Mouse (Mus musculus): Measurements from ENCODE around the gene Map7d1.

The Map7d1 gene

DNA sequence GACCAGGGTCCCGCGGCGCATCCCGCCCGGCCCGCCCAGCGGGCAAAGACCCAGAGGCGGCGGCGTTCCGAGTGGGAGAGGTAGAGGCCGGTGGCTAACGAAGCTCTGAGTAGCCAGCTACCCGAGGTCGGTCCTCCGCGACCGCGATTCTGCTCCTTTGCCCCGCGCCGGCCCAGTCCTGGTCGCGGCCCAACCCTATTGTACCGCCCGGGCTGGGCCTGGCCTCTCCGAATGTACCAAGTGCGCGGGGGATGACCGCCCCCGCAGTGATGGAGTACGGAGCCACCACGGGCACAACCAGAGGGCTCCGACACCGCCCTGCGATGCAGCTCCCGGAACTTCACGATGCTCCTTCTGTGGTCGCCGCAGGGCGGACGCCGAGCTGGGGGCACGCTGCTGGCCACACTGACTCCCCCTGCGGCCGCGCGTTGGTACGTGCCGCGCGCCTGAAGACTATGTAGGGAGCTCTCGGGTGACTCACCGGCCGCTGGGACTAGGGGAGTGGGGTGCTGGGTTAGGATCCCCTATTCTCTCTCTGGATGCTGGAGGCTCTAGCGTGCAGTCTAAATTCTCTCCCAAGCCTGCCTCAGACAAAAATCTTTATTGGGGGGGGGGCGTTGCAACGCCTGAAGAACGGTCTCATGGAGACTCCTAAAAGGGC, at the start of gene Map7d1:
Gene Map7d1 (minus strand): TSS at position 213 of the 661 bp plus-strand sequence.
- DNase-seq (ENCODE audit: low read depth in 2 of 2, low spot score in 2 of 2) = peak; percentile 79 to 80

- DNase-seq (ENCODE audit: low read depth in 2 of 2, low spot score in 2 of 2) = no peak
These were observed 49.3 kb upstream of the Map7d1 start for GRCm38 (mm10) chr4:126305428-126305827.

DNA sequence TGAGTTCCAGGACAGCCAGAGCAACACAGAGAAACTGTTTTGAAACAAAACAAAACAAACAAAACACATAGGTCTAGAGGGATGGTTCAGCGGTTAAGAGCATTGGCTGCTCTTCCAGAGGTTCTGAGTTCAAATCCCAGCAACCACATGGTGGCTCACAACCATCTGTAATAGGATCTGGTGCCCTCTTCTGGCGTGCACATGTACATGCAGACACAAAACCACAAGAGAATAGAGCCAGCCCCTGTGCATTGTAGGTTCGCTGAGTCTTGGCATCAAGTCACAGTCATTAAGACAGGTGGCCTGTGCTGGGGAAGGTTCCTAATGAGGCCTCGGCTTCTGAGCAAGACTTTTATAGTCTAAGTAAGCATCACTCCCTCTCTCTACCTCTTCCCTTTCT, 47.7 kb upstream of the Map7d1 start:
- no peak for DNase-seq (ENCODE audit: low read depth in 2 of 2, low spot score in 2 of 2)

DNA sequence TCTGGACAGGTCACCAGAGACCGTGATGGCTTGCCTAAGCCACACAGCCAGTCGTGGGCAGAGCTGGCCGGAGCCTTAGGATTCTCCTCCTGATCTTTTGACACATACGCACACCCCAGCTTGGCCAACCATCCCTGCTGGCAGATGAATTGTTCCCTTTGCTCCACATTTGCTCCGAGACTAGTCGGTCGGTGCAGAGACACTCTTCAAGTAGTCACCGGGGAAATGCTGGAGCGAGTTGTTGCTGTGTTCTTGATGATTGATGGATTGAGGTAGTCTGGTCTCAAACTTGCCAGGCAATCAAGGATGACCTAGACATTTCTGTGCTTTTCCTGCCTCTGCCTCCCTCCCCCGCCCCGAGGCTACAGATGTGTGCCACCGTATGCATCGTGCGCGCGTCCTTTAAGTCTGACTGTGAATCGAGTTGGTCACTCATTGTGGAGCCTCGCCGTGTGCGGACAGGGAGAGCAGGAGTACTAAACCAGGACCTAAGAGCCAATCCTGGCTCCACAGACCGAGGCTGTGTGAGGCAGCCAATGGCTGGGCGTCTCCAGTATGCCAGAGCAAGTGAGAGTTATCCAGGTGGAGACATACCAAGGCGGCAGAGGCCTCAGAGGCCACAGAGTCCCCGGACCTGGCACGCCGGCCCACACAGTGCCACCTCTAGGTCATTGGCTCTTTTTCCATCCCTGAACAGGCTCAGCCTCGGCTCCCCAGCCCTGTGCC, 45.6 kb upstream of the Map7d1 start:
- DNase-seq (ENCODE audit: low read depth in 2 of 2, low spot score in 2 of 2) = no peak

GRCm38 (mm10) chr4:126300916-126301583, 44.9 kb upstream of the Map7d1 start:
- DNase-seq (ENCODE audit: low read depth in 2 of 2, low spot score in 2 of 2) = no peak

- DNase-seq (ENCODE audit: low read depth in 2 of 2, low spot score in 2 of 2) = no peak
These were observed 40.5 kb upstream of the Map7d1 start for GRCm38 (mm10) chr4:126296617-126297101.

GRCm38 (mm10) chr4:126295937-126296336, 39.8 kb upstream of the Map7d1 start:
- no peak for DNase-seq (ENCODE audit: low read depth in 2 of 2, low spot score in 2 of 2)

- DNase-seq (ENCODE audit: low read depth in 2 of 2, low spot score in 2 of 2) = no peak
These were observed 39.0 kb upstream of the Map7d1 start for GRCm38 (mm10) chr4:126295152-126295551.

DNA sequence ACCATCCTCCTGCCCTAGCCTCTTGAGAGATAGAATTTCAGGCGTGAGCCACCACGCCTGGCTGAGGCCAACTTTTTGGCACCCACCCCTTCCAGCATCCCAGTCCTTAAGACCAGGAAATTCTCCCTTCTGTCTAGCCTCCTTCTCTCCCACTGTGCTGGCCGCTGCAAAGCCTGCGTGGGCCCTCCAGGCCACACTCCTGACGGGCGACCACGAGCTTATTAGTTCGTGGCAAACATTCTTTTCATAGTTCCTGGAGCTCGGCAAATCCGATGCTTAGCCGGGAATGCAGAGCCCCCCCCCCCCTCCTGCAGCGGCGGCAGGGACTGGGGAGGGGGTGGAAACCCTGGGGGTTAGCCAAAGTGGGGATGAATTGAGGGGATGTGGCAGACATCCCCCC, 35.1 kb upstream of the Map7d1 start:
- no peak for DNase-seq (ENCODE audit: low read depth in 2 of 2, low spot score in 2 of 2)

GRCm38 (mm10) chr4:126290314-126290713, 34.2 kb upstream of the Map7d1 start:
- DNase-seq (ENCODE audit: low read depth in 2 of 2, low spot score in 2 of 2) = no peak

DNA sequence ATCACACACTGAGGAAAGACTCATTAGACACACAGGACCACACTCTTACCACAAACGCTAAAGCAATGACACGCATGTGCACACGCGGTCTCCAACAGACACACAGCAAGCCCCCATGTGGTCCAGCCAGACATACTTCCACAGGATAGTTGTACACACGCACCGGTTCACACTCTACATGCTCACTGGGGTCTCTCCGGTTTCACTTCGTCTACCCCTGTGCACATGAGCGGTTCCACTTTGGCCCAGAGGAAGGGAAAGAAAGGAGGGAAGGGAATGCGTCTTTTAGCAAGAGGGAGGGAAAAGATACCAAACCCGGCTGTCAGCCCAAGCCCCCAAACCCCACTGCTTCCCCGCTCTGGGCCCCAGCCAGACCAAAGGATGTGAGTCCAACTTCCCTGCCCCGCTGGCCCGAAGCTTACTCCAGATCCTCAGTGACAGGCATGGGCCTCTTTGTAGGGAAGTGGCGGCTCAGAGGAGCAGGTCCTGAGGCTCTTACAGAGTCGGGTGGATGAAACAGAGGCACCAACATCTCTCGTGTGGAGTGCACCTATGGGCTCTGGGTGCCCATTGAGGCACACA, 32.0 kb upstream of the Map7d1 start:
- DNase-seq (ENCODE audit: low read depth in 2 of 2, low spot score in 2 of 2) = no peak

- DNase-seq (ENCODE audit: low read depth in 2 of 2, low spot score in 2 of 2) = no peak
These were observed 31.3 kb upstream of the Map7d1 start for GRCm38 (mm10) chr4:126287302-126287995.

DNA sequence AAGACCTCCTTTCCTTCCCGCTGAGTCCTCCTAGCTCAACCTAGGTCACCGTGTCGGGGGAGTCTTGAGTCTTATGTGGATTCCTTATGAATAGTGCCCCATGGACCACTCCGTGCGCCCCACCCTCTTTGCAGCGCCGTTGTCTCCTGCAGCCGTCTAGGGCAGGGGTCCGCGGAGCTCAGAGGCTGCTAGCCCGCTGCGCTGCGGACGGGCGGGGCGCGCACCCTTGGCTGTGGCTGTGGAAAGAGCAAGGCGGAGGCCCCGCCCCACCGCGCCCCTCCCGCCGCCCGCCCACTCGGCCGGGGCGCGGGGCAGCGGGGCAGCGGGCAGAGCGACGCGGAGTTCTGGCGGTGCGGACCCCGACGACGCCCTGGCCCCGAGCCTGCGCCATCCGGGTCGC, 30.3 kb upstream of the Map7d1 start, which contains the start of gene Col8a2:
Gene Col8a2 (plus strand): TSS at position 302 of the 400 bp plus-strand sequence.
- no peak for DNase-seq (ENCODE audit: low read depth in 2 of 2, low spot score in 2 of 2)

GRCm38 (mm10) chr4:126283582-126283981, 27.4 kb upstream of the Map7d1 start:
- DNase-seq (ENCODE audit: low read depth in 2 of 2, low spot score in 2 of 2) = no peak

DNA sequence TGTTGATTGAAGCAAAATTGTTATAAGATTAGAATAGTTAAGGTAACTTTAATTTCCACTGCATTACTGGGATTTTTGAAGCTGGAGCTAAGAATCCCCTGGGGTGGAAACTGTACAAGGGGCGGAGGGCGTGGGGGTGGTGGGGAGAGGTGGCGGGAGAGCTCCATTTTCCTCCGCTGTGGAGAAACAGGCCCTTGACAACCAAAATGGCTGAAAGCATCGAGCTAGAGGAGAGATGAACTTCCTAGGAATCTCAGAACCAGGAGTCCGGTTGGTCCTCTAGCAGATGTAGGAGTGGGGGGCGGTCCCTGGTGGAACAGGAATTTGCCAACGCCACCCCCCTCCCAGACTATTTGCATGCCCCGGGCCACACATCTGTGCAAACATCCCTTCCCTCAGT, 25.6 kb upstream of the Map7d1 start:
- no peak for DNase-seq (ENCODE audit: low read depth in 2 of 2, low spot score in 2 of 2)

DNA sequence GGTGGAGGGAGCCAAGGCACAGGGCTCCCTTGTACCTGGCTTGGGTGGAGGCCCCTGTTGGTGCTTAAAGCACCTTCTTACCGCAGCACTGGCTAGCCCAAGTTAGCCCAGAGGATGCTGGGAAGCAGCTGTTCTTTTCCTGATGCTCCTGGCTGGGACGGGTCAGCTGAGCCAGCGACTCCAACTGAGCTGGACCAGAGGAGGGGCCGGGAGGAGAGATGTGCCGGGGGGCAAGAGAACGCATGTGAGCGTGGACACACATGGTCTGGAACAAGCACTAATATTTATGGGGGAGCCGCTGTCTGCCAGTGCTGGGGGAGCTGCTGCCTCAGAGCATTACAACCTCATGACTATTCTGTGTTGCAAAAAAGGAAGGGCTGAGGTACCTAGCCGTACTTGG, 22.8 kb upstream of the Map7d1 start:
- no peak for DNase-seq (ENCODE audit: low read depth in 2 of 2, low spot score in 2 of 2)

DNA sequence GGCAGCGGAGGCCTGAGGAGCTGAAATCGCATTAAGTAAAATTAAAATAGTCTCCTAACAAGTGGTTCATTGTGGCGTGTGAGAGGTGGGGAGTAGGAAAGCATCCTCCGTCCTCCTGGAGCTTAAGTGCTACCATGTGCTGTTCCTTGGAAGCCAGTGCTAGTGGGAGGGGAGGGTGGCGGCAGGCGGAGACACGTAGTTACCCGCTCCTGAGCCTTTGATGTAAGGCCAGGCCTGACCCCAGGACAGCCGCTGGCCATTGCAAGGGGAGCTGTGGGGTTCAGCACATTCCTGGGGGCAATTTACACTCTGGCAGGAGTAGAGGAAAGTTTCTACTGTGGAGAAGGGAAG, 22.4 kb upstream of the Map7d1 start:
- DNase-seq (ENCODE audit: low read depth in 2 of 2, low spot score in 2 of 2) = no peak

DNA sequence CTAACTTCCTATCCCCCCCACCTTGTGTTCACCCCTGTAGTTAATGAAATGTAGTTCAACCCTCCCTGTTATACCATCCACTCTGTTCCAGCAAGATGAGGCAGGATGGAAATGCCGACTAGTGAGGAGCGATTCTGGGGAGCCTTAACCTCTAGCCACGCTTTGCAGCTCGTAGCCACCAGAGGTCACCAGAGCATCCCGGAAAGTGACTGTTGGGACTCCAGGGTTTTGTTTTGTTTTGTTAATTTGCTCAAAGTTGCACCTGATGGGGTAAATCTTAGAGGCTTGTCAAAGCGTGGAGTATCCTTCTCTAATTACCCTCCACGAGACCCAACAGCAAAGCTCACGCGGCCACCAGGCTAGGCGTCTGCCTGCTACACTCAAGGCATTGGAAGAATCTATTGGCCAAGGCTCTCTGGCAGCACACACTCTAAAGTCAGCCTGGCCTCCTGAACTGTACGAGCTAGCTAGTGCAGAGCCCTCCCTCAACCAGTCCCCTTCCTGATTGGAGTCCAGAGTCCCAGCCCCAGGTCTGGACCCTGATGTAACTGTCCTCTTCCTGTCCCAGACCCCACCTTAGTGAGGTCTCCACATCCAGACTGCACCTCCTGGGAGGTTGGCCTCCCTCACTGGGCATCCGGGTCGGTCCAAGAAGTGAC, 21.9 kb upstream of the Map7d1 start:
- DNase-seq (ENCODE audit: low read depth in 2 of 2, low spot score in 2 of 2) = no peak

DNA sequence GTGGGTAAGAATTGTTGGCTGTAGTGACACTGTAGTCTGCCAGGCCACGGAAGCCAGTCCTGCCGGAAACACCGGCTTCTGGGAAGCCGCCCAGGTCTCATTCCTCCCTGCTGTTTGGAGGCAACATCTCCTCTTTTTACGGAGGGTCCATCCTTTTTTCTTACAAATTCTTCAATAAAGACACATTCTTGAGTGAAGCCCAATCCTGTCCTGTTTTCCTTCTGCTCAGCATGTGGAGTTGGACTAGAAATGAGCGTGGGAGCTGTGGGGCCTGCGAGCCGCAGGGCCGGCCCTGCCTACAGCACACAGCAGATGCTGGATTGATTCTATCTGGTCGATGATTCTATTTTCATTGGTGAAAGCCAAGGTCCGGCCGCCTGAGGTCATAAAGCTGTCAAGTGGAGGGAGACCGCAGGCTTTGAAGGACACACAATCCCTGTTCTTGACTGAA, 19.6 kb upstream of the Map7d1 start:
- DNase-seq (ENCODE audit: low read depth in 2 of 2, low spot score in 2 of 2) = no peak

- DNase-seq (ENCODE audit: low read depth in 2 of 2, low spot score in 2 of 2) = no peak
These were observed 18.9 kb upstream of the Map7d1 start for GRCm38 (mm10) chr4:126275081-126275480.

DNA sequence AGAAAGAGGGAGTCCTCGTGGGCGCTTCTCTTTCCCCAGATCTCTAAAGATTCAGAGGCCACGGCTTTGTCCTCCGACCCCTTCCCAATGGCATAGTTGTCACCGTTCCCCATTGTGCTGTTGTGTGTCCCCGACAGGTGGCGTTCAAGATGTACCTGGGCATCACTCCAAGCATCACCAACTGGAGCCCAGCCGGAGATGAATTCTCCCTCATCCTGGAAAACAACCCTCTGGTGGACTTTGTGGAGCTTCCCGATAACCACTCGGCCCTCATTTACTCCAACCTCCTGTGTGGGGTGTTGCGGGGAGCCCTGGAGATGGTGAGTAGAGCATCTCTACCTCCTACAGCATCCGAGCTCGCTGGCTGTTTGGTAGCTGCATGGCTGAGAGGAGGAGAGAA, 17.6 kb upstream of the Map7d1 start:
- no peak for DNase-seq (ENCODE audit: low read depth in 2 of 2, low spot score in 2 of 2)

Measured in CD8-positive naive resting alpha-beta T cell, adult 2 months (primary cell).